Mouse (Mus musculus) spleen, adult 2 months (tissue): Measurements from ENCODE around the gene Arrb2. TPM values are rescaled to one million over a fixed set of nuclear protein-coding genes. Genes with fewer than 3 reads are reported as not detected.
"Not testable (repeated sequence)": the region's sequence is repeated elsewhere in the genome, so short reads cannot be mapped to it uniquely, and the experiment has no call there.

Source experiments
- DNase-seq, 2 experiments: peaks; one replicate each; pipeline versions ENCODE4 v3.0.0 to v3.0.0-alpha.2; 2012 to 2021; ENCODE audit warnings: low spot score in 2 of 2, low read depth in 1 of 2
- H3K27ac ChIP-seq: fragments of 200-500 bp; 2 replicates; pipeline ENCODE4 v1.5.1; 2012; ENCODE audit warnings: low read length, inconsistent platforms; ENCODE audit not compliant: insufficient read depth
- H3K27me3 ChIP-seq: fragments of 200-500 bp; 2 replicates; pipeline ENCODE4 v1.6.1; 2012; ENCODE audit warnings: mild to moderate bottlenecking, moderate library complexity, low read length, inconsistent platforms; ENCODE audit not compliant: control insufficient read depth, insufficient read depth
- H3K36me3 ChIP-seq: fragments of 200-500 bp; 2 replicates; pipeline ENCODE4 v1.6.1; 2012; ENCODE audit warnings: mild to moderate bottlenecking, low read length, inconsistent platforms; ENCODE audit not compliant: control insufficient read depth, insufficient read depth
- H3K4me1 ChIP-seq: fragments of 200-500 bp; 2 replicates; pipeline ENCODE4 v1.6.1; 2011; ENCODE audit warnings: inconsistent platforms; ENCODE audit not compliant: control insufficient read depth, insufficient read depth, insufficient read length
- H3K4me3 ChIP-seq: fragments of 200-500 bp; 2 replicates; pipeline ENCODE4 v1.5.1; 2011; ENCODE audit warnings: mild to moderate bottlenecking, inconsistent platforms; ENCODE audit not compliant: insufficient read depth, insufficient read length; ENCODE audit errors: extremely low read depth
- CTCF ChIP-seq: fragments of 200-500 bp; IDR thresholded peaks from 2 replicates; pipeline ENCODE4 v1.5.1; 2011; ENCODE audit warnings: mild to moderate bottlenecking, inconsistent platforms; ENCODE audit not compliant: insufficient read depth, insufficient read length, insufficient replicate concordance; ENCODE audit errors: extremely low read depth
- POLR2A ChIP-seq: fragments of 200-500 bp; IDR thresholded peaks from 2 replicates; pipeline ENCODE4 v1.6.1; 2011; ENCODE audit warnings: low read depth, low read length, inconsistent platforms
- WGBS: fragments of 180-500 bp; shearing (Covaris S2); methylation state at CpG from one replicate; pipeline ENCODE4 v1.1.7; 2018; 5-methylcytosine and 5-hydroxymethylcytosine counted together
- polyA plus RNA-seq: library from polyadenylated mRNA; depleted of rRNA; stranded (reverse); fragments of >200 nt; gene quantifications from 2 replicates; pipeline ENCODE4 v1.2.3, GENCODE M21; 2012

Gene Arrb2
- polyA plus RNA-seq, 1 experiment, result 145 TPM

DNA sequence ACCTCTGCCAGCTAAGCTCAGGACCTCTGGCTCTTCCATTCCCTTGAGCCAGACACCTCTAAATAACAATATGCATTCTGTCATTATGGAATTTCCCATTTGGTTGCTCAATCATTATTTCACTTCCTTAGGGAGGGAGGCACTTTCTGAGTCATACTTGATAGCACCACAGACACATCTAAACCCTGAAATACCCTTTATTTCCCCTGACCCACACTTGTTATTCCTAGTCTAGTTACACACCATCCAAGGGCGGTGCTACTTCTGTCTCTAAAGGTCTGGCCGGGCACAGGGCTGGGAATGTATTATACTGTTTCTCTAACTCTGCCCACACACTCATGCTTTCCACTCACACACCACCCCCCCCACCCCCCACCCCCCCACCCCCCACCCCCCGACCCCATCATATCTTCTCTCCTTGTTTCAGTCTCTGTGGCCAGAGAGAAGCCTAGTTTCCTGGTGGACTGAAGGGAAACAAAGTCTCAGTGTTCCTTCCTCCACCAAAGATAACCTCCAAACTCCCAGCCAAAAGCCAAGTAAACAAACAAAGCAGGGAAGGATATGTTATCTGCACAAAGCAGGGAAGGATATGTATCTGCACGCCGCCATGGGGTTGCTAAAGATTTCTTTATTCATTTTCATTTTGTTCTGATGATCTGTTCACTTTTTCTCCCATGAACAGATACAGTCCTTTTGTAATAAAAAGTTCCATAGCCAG, 35.6 kb downstream of the Arrb2 start:
- no peaks in the 10 kb centered on the region for H3K4me1 ChIP-seq
- TF ChIP-seq POLR2A, result no peak
- TF ChIP-seq CTCF, result no peak
- 0 out of 2 replicates have a peak overlapping the region, but pooled peaks have one; percentile 23 for H3K27ac ChIP-seq
- DNase-seq, result no peak
- no peaks in the 10 kb centered on the region for H3K36me3 ChIP-seq
- 66% methylated on average over 5 of the region's 5 CpGs for WGBS
- no peak overlapping the region for H3K4me3 ChIP-seq
- H3K27me3 ChIP-seq, result no peaks in the 10 kb centered on the region

DNA sequence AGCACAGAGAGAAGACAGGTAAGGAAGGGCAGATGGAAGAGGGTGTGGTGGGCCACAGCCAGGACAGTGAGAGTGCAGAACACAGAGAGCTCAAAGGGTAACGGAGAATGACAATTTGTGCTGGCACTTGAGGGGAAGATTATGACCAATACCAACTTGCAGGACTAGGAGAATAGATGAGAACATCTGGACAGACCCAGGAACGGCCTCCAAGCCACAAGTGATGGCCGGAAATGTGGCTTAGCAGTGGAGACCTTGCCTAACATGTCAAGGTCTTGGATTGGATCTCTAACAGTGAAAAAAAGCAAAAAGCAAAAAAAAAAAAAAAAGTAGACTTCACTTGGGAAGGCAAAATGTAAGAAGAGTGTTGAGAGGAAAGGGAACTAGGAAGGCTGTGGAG, 37.3 kb downstream of the Arrb2 start:
- WGBS, result 85% methylated on average over 3 of the region's 3 CpGs

DNA sequence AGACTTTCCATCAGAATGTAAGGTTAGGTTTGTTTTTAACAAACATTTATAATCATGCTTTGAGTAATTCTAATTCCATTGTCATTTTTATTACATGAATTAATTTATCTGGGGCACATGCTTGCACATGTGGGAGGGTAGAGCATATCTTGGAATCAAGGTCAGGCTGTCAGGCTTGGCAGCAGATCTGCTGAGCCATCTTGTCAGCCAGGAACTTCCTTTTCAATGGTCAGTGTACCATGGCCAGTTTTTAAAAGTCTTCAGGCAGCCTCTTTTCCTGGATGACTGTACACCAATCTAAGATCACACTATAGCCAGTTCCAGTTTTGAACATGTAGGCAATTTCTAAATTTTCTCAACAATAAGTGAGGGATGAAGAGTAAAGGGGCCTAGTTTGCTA, 40.3 kb downstream of the Arrb2 start:
- DNase-seq, result no peak
- Histone ChIP-seq H3K36me3 (no peaks in the 10 kb centered on the region), H3K4me3 (no peak overlapping the region), H3K27ac (no peak overlapping the region), H3K27me3 (no peaks in the 10 kb centered on the region; the same call in none of the 2 replicates), H3K4me1 (no peaks in the 10 kb centered on the region)
- TF ChIP-seq CTCF, result no peak
- no peak for TF ChIP-seq POLR2A

More for the DNA sequence above, 37.3 kb downstream of the Arrb2 start:
- TF ChIP-seq CTCF, result no peak
- no peak for TF ChIP-seq POLR2A
- no peaks in the 10 kb centered on the region; the same call in none of the 2 replicates for H3K27me3 ChIP-seq
- H3K4me1 ChIP-seq, result no peaks in the 10 kb centered on the region
- no peaks in the 10 kb centered on the region for H3K36me3 ChIP-seq
- H3K27ac ChIP-seq, result no peak overlapping the region
- no peak for DNase-seq
- H3K4me3 ChIP-seq, result no peak overlapping the region

DNA sequence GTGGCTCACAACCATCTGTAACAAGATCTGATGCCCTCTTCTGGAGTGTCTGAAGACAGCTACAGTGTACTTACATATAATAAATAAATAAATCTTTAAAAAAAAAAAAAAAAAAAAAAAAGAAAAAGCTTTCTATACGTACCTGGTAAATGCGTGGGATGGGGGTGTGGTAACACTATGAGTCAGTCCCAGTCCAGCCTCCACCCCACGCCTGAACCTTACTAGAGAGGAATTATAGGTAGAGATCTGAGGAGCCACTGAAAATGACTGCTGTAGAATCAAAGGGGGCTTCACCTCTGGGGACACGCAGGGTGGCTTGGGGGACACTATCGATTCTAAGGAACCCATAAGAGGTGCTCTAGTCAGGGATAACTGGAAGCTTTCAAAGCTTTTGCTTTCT, 40.9 kb downstream of the Arrb2 start:
- not testable (repeated sequence) for H3K4me1 ChIP-seq, DNase-seq, H3K27me3 ChIP-seq, H3K36me3 ChIP-seq, H3K4me3 ChIP-seq
- H3K27ac ChIP-seq, result peak overlapping the region; percentile 40
- 83% methylated on average over 5 of the region's 5 CpGs for WGBS

DNA sequence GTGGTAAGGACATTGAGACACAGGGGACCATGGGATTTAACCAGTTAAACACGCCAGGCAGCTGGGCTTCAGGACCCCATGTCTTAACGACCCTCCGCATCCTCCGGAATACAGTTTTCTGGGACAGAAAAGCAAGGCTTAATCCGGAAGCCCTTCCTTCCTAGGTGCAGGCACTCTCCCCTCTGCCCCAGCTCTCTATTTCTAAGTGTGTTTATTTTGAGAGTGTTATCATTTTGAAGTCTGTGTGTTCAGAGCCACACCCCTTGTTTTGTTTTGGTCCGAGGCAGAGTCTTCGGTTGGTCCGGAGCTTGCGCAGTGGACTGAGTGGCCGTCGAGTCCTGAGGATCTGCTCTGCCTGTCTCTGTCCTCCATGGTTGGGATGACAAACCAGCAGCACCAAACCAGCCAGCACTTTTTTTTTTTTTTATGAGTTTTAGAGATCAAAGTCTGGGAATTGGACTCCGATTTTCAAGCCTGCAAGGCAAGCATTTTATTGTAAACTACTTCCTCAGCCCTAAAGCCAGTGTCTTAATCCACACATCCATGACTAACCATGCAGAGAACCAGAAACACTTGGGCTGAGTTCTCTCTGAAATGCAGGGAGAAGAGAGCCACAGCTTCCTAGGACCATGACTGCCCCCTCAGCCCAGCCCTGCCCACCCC, 42.6 kb downstream of the Arrb2 start:
- 85% methylated on average over 12 of the region's 12 CpGs for WGBS
- Histone ChIP-seq H3K27me3 (no peaks in the 10 kb centered on the region; the same call in none of the 2 replicates), H3K27ac (no peak overlapping the region), H3K4me1 (no peaks in the 10 kb centered on the region), H3K4me3 (no peak overlapping the region), H3K36me3 (no peaks in the 10 kb centered on the region)
- no peak for TF ChIP-seq POLR2A
- no peak for TF ChIP-seq CTCF
- no peak for DNase-seq

DNA sequence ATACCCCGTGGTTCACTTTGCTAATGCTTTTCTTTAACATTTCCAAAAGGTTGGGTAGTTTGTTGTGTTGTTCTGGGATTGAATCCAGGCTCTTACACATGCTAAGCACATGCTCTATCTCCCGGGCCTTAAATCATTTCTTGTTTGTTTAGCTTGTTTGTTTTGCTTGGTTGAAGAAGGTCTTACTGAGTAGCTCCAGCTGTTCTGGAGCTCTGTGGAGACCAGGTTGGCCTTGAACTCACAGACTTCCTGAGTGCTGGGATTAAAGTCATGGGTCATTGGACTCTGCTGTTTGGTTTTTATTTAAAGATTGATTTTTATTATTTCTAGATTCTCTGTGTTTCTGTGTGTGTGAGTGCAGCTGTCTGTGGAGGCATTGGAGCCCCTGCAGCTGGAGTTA, 53.1 kb downstream of the Arrb2 start:
- TF ChIP-seq CTCF (no peak), POLR2A (no peak)
- H3K36me3 ChIP-seq, result no peaks in the 10 kb centered on the region
- H3K4me3 ChIP-seq, result no peak overlapping the region
- no peaks in the 10 kb centered on the region for H3K27me3 ChIP-seq
- no peak overlapping the region for H3K27ac ChIP-seq
- 78% methylated on average over 2 of the region's 2 CpGs for WGBS
- DNase-seq, result no peak
- H3K4me1 ChIP-seq, result no peaks in the 10 kb centered on the region

DNA sequence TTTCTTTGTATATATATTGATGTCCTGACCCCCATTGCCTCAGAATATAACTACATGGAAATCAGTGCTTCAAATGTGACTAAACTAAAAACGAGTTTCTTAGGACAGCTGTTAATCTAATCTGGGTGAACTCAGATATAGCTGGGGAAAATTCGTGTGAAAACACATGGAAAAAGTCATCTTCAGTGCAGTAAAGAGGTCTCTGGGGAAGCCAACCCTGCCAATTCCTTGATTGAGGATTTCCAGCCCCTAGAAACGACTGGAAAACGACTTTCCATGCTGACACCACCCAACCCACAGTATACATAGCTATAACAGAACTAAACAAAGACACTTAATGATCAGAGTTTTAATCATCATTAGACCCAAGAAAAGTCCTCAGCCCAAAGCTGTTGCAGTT, 55.4 kb downstream of the Arrb2 start:
- DNase-seq, result no peak

More for the DNA sequence above, 55.4 kb downstream of the Arrb2 start:
- no peaks in the 10 kb centered on the region for H3K36me3 ChIP-seq
- 72% methylated on average over 4 of the region's 4 CpGs for WGBS
- no peaks in the 10 kb centered on the region for H3K27me3 ChIP-seq
- TF ChIP-seq POLR2A (no peak), CTCF (no peak)
- H3K4me3 ChIP-seq, result no peak overlapping the region
- H3K27ac ChIP-seq, result no peak overlapping the region
- no peaks in the 10 kb centered on the region for H3K4me1 ChIP-seq
